Mouse (Mus musculus) megakaryocyte-erythroid progenitor cell, adult 5 weeks (primary cell): Measurements from ENCODE around the gene Tacc2. TPM values are rescaled to one million over a fixed set of nuclear protein-coding genes. Genes with fewer than 3 reads are reported as not detected.

Experiments
- polyA plus RNA-seq: library from polyadenylated mRNA; stranded (reverse); fragments of >175 nt; gene quantifications from 2 replicates; pipeline ENCODE4 v1.2.3, GENCODE M21; 2012

The Tacc2 gene
- 11.1 and 17.3 TPM in 2 replicates for polyA plus RNA-seq

DNA sequence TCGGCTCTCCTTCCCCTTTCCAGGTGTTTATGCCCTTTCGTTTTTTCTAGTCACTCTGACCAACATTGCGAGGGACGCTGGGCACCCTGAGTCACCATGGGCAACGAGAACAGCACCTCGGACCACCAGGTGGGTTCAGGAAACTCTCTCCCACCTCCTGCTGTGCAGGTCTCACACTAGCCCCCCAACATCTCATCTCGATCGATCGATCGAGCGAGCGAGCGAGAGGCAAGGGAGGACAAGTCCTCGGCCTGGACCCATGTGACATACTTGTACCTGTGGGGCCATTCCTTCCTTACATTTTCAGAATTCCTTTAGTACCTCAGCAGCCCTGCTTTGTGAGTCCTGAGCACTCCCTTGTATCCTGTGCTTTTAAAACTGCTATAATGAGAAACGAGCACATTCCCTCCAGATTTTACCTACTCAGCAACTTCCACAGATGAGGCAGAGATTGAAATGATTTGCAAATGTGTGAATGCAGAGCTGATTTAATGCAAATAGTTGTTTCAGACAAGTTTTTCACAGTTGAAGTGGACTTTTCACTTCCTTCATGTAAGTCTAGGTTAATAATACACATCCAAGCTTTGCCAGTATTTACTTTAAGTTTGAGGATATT is at the start of gene Tacc2:
TSS of gene Tacc2 (plus strand) at position 51 of the 616 bp plus-strand sequence.

DNA sequence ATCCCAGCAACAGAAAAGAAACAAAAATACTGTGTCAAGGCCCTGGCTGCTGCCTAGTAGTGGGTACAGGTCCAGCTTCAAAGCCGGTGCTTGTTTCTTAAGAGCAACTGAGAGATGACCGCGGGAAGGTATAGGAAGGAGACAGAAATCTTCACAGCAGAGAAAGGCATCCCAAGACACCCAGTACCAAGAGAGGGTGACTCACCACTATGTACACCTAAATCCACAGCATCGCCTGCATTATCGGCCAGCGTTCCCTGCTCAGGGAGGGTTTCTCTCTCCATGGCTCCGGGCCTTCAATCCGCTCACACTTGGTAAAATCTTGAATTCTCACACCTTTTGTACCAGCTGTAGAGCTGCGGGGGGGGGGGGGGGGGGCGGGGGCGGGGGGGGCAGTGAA is 4.4 kb upstream of the Tacc2 start, which contains the start of gene Nsmce4a:
TSS of gene Nsmce4a (minus strand) at position 298 of the 400 bp plus-strand sequence.

DNA sequence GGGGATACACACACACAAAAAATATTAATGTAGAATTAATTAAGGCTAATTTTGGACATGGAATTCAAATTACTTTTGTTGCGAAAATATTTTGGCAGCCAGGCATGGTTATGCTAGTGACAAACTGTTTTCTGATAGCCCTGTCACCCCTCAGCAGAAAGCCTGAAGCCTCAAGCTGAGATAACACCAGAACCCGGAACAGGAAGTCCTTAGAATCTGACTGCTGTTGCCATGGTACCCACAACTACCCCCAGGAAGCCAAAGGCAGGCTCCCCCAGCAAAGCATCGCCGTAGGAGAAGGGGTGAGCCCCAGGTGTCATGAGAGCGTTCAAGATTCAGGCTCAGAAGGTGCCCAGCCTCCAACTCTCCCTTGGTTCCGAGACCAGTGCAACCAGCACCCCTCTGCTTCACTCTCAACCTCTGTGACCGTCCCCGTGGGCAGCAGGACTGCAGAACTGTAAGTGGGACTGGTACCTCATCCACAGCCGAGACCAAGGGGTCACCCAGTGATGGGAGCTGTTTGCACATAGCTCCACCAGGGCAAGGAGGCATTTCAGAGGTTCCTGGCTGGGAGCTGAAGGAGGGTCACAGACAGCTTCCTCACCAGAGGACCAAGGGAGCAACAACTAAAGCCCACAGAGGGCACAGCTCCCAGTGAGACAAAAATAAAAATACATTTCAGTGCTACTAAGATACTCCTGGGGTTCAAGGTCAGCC is 196.8 kb downstream of the Tacc2 start, which contains the start of gene Btbd16:
TSS of gene Btbd16 (plus strand) at position 156 of the 717 bp plus-strand sequence.

Other genes starting within 250 kb of the Tacc2 start
- gene Ate1, start 57.1 kb upstream of the Tacc2 start, polyA plus RNA-seq: 2.9 and 3.2 TPM in 2 replicates
- gene Nsmce4a, start 4.3 kb upstream of the Tacc2 start, polyA plus RNA-seq: 117 and 132 TPM in 2 replicates
- gene Btbd16, start 196.6 kb downstream of the Tacc2 start, polyA plus RNA-seq: 0.13 and 0.18 TPM in 2 replicates